Mouse (Mus musculus): ENCODE results near the gene Hes2.

The Hes2 gene

DNA sequence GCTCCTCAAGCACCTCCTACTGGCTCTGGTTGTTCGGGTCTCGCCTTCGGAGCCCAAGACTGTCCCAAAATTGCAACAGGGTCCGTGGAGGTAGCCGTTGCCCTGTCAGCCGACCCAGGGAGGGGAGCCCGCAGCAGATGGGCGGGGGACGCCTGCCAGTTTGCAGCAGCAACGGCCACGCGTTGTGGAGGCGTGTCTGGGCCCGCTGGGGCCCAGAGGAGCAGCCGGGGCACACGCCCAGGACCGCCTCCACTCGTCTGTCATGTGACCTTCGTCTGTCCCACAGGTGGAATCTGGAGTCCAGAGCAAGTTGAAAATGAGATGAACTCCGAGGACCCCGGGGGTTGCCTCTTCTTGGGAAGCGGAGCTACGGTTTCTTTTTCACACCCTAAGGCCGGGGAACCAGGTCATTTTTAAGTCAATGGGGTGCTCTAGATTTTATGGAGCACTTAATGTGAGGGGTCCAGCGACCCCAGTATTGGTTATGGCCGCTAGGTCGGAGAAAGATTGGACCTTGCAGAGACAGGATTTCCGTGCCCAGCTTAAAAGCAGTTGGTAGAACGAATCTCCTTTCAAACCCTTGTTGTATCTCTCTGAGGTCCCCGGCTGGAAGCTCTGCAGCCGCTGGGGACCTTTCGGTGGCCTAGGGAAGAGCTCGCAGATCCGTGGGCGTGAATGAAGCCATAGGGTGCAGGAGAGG is at the start of gene Hes2:
Hes2 (plus strand) TSS at position 283 of the 700 bp plus-strand sequence.
- no peak for DNase-seq

DNA sequence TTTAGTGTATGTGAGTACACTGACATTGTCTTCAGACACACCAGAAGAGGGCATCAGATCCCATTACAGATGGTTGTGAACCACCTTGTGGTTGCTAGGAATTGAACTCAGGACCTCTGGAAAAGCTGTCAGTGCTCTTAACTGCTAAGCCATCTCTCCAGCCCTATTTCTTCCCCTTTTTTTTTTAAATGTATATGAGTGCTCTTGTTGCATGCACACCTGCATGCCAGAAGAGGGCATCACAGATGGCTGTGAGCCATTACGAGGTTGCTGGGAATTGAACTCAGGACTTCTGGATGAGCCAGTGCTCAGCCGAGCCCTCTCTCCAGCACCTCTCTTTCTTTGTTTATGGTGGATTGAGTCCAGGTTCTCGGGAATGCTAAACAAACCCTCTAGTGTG is 49.2 kb upstream of the Hes2 start:
- no peak for DNase-seq

DNA sequence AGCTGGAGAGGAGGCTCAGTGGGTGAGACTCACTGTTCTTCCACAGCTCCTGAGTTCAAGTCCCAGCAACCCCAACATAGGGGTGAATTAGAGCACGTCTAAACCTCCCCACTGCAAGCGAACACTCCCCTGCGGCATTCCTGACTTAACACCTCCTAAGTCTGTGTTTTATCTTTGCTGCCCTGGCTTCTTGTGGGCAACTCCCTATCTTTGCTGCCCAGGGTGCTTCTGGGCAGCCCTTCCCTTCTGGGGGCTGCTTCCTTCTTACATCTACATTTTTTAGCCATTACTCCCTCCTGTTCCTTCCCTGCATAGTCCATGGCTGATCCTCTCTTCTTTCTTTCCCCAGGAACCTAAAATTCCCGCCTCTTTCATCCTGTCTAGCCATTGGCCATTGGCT is 48.0 kb upstream of the Hes2 start:
- no peak for DNase-seq

DNA sequence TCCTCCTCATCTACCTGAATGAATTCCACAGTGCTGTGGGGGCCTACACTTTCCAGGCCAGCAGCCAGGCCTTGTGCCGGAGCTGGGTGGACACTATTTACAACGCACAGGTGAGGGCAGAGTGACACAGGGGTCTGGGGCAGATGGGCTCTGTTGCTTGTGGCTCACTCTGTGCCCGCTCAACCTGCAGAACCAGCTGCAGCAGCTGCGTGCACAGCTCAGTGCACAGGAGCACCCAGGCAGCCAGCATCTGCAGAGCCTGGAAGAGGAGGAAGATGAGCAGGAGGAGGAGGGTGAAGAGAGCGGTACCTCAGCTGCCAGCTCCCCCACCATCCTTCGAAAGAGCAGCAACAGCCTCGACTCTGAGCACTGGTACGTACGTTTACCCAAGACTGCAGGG is 46.3 kb upstream of the Hes2 start:
- DNase-seq: no peak

DNA sequence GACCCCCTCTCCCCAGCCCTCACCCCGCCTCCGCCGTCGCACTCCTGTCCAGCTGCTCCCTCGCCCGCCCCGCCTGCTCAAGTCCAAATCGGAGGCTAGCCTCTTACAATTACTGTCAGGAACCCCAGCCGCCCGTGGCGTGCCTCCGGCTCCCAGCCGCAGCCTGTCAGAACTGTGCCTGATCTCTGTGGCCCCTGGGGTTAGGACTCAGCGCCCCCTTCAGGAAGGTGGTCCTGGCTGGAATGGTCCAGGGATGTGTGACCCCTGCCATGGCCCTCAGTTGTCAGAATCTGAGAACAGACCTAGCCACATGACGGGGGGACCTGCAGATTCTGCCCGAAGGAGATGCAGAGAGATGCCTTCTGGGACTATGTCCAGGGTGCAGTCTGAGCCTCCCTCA is 44.6 kb upstream of the Hes2 start:
- DNase-seq: no peak

DNA sequence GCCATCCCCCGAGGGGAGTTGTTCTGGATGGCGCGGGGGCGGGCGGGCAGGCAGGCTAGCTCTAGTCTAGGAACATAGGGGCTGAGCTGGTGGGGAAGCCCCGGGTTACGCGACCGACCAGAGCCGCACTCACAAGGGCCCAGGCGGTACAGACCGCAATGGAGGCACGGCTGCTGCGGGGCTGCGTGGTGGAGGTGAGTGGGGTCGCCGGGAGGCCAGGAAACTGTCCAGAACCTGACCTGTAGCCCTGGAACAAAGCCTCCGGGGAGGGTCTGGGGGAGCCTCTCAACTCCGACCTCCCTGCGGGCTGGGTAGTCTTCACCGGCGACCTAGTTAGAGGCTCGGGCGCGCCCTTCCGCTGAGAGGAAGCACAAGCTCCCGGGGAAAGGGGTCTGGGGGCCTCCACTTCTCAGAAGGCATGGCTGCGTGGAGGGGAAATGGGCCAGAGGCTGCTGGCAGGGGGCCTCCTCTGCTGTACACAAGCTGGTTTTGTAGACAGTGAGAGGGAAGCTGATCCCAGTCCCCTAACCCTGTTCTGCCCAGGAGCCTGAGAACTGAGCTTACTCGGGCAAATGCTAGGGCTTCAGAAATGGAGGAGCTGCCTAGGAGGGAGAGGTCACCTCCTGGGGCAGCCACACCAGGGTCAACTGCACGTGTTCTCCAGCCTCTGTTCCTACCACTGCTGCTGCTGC is 42.6 kb upstream of the Hes2 start, which contains the start of gene Tnfrsf25:
Tnfrsf25 (plus strand) TSS at position 14 of the 692 bp plus-strand sequence.
- DNase-seq: no peak

DNA sequence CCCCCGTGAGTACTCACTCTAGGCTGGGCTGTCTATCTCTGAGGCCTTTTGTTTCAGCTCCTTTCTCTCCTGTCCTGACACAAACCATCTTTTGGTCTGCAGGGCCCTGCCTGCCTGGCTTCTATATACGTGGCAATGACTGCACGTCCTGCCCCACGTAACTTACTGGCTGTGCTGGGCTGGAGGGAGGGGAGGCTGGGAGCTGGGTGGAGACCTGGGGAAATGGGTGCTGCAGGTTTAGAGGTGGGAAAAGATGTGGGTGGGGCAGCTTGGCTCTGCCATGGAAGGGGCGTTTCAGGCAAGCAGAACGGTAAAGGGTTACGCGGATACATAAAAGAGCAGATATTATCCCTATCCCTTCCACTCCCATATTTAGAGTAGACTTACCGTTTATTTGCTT is 41.1 kb upstream of the Hes2 start:
- DNase-seq: no peak

DNA sequence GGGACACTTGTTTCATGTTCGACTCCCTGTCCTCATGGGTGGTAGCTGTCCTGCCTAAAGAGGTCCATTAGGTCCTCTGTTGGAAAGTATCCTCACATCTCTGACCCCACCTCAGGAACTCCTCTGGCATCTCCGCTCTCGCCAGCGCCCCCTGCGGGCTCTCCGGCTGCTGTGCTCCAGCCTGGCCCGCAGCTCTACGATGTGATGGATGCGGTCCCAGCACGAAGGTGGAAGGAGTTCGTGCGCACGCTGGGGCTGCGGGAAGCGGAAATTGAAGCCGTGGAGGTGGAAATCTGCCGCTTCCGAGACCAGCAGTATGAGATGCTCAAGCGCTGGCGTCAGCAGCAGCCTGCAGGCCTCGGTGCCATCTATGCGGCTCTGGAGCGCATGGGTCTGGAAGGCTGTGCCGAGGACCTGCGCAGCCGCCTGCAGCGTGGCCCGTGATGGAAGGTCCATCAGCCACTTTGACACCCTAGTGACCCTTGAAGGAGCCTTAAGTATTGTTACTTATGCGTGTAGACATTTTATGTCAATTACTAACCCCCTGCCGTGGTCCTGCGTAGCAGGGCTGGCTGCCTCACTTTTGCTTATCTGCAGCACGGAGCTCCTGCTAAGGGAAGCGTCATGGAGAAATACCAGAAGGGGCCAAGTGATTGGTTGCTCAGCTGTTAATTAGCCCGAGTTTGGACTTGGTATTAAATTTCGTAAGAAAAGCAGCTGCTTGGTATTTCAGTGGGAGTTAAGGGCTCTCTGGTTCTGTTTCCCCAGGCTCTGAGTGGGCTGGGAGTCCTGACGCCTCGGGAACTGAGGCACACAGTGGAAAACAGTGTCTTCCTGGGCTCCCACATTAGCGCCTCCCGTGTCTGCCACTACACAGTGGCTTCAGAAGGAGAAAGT is 39.0 kb upstream of the Hes2 start:
- DNase-seq: no peak

DNA sequence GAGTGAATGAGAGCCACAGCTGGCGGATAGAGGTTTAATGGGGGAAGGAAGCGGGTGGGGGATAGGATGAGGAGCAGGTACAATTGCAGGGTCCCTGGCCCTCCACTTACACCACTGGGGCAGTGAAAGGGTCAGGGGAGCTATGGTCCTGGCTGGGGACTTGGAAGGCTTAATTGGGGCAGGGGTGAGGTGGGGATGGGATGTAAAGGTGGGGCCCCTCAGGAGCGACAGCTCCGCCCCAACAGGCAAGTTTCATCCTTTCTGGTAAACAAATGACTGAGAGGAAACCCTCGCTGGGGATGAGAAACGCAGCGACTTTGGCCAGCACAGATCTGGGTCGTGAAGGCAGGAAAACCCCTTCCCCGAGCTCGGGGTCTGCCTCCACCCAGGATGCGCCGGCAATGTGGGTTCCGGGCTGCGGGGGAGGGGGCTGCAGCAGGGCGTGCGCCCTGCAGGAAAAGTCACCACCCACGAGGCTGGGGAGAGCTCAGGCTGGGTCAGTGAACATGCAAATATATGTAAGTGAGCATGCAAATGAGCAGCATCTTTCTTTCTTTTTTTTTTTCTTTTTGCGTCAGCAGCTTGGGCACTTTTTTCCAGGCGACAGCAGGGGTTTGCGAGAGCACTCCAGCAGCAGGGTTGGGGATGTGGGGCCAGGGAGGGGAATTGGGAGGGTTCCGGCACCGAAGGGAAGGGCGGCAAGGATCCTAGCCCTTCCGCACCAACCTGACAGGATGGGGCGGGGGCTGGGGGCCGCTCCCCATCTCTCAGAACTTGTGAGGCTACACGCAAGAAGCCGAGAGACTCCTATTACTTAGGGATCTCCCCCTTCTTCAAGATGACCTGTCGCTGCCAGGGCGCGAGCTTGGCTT is 38.1 kb upstream of the Hes2 start:
- no peak for DNase-seq

DNA sequence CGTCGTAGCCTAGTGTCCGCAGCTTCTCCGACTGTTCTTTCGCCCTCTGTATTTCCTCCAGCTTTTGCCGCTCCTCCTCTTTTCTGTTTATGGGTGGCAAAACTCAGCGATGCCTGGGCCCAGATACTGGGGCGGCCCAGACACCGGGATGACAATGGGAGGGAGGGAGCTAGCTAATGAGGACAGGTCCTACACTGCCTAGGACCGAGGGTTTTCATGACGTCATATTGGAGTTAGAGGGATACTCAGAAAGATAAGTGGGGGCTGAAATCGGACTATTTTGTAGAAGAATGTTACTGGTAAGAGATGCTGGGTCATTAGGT is 37.5 kb upstream of the Hes2 start:
- no peak for DNase-seq

DNA sequence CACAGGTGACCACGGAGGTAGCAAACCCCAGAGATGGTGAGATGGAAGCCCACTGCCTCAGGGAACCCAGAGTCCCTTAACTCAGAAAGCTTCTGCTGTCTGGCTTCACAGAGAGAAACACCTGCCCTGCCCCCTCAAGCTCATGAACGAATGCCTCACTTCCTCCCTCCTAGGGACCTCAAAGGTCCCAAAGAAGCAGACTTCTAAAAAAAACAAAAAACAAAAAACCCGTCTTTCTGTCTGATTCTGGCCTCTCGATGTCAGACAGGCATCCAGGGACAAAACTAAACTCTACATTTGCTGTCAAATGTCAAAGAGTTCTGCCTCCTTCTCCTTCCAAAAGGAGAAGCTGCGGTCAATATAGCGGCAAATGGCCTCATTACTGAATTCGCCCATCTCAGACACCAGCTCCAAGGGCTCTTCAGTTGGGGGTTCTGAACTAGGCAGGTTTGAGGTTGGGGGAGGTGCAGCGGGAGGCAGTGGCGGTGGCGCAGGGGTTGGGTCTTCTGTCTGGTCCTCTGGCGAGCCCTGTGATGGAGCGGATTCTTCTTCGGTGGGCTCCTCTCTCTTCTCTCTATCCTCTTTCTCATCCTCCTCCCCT is 34.2 kb upstream of the Hes2 start:
- DNase-seq: no peak

DNA sequence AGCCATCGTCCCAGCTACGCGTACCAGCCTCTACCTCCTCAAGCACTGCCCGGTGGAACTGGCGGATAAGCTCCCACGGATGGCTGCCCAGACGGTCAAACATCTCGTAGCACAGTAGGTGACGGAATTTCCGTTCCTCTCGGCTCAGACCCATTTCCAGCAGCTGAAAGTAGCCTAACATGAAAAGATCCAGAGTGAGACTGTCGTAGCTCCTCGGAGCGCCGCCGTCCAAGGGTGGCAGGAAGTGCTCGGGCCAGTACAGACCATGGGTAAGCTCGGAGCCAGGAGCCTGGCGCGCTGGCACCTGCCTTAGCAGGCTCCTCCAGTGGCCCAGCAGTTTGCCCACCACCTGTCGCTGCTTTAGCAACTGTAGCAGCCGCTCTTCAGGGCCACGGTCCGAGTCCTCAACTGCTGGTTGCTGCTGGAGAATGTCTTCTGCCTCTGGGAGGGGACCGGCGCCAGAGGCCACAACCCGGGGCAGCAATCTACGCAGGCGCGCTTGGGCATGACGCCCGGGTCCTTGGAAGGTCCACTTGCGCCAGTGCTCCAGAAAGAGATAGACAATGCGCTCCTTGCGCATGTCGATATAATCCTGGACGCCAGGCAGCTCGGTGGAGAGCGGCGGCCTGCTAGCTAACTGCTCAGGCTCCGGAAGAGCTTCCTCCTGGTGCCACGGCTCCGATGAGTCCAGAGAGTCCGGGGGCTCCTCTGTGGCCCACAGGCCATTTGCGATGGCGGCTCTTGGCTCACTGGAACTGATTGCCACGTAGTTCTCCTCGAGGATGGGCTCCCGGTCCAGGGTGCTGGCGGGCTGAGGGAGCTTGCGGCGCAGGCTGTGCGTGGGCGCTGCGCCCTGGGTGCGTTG is 33.3 kb upstream of the Hes2 start:
- DNase-seq: no peak

DNA sequence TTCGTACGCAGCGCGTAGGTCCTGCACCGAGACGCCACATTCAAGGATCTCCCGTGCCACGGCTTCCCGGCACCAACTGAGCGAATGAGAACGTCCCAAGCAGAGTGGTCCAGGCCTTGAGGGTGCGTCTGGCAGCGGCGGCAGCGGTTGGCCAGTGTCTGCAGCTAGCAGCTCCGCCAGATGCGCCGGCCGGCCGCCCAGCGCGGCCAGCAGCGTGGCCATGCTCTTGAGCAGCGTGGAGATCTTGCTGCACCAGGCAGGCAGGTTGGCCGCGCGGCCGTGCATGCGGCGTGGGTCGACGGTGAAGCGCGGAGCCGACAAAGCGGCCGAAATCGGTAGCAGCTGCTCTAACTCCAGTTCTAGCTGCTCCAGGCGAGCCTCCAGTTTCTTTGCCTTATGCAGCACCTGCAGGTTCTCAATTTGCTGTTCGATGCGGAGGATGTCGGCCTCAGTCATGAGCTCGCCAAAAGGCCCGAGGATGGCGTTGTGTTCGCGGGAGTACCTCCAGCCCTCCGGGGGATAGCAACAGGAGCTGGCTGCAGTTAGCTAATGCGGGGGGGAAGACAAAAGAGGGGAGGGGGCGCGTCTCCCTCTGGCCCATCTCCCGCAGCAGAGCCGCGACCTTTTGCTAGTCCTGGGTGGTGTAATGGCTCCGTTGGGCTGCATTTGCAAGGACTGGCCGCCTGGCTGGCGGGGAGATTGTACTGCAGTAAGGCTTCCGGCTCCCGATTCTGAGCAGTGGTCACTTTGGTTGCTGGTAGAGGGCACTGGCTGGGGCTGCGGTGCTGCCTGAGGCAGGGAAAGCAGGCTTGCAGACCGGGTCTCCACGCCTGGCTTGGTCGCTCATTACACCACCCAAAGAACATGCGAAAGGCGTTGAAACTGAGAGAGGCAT is 32.4 kb upstream of the Hes2 start:
- no peak for DNase-seq

DNA sequence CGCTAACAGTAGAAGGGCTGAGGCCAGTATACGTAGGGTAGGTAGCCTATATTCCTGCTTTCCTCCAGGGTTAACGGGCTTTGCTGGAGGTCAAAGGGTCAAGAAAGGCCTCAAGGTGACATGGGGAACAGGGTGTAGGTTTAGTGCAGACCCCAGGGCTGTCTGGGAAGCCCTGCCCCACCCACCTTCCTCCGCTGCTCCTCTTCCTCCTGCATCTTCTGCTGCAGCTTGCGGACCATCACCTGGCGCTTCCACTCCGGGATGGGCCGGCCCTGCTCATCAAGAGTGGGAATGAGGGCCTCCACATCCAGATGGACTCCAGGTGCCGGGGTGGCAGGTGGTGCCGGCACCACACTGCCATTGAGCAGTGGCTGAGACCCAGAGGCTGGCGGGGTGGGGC is 30.8 kb upstream of the Hes2 start:
- no peak for DNase-seq

DNA sequence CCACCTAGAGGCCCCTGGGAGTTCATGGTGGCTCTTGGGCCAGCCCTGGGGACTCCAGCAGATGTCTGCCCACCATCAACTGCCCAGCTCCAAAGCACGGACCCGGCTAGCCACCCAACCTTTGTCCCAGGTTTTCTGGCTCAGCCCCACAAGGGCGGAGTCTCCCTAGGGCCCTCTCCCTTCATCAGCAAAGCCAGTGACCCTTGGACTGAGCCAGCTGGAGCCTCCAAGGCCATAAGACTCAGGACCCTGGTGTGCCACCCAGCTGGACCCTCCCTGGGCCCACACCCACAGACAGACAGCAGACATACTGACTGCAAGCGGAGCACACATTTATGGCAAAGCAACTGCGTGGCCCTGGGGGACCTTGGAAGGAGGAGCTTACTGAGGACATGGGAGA is 29.9 kb upstream of the Hes2 start:
- DNase-seq: peak; percentile 90

DNA sequence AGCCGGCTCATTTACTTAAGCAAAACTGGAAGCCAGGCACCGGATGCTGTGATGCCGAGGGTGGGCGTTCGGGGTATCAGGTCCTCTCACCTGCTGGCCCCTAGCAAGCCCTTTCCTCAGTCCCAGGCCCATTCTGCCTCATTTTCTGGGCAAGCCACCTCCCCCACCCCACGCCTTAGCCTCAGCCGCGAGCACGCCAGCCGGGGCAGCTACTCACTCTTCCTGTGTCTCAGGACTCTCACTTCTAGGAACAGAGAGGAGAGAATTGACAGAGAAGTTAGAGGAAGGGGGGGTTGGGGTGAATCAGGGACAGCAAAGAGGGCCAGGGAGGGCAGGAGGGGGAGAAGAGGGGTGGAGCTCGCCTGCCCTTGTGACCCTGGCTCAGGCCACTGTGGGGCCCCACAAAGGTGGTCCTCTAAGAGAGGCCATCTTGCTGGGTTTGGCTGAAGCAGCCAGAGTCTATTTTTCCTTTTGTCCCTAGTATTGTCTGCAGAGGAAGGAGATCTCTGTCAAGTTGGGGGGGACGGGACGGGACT is 29.2 kb upstream of the Hes2 start:
- no peak for DNase-seq

DNA sequence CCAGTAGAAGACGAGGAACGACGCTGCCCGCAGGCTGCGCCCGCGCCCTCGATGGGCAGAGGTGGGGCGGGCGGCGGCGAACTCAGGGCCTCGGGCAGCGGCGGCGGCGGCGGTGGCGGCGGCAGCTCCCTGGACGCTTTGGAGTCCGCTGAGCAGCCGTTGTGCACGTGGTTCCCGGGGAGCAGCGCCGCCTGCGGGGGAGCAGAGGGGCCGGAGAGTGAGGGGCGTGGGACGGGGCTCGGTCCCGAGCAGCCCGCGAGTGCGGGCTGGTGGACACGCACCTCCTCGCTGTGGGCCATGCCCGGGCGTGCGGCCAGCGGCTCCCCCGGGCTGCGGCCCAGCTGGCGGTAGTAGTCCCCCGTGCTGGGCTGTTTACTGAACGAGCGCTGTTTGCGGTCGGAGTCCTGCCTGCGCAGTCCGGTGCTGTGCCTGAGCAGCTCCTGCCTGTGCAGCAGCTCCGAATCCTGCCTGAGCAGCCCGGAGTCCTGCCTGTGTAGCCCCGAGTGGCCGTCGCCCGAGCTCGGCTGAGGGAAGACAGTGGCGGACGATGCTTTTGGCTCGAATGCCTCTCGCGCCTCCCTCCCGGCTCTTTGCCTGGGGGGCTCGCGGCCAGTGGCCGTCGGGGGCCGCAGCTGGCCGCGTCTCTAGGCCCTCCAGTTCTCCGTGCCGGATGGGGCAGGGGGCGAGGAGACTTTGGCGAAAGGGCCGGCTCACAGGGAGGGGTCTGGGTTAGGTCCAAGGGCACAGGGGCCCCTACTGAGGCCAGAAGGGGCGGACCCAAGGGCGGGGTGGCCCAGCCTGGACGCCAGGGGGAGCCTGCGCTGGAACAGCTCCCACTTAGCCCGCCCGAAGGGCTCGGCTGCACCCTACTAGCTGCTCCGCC is 27.7 kb upstream of the Hes2 start:
- peak; percentile 74 for DNase-seq

DNA sequence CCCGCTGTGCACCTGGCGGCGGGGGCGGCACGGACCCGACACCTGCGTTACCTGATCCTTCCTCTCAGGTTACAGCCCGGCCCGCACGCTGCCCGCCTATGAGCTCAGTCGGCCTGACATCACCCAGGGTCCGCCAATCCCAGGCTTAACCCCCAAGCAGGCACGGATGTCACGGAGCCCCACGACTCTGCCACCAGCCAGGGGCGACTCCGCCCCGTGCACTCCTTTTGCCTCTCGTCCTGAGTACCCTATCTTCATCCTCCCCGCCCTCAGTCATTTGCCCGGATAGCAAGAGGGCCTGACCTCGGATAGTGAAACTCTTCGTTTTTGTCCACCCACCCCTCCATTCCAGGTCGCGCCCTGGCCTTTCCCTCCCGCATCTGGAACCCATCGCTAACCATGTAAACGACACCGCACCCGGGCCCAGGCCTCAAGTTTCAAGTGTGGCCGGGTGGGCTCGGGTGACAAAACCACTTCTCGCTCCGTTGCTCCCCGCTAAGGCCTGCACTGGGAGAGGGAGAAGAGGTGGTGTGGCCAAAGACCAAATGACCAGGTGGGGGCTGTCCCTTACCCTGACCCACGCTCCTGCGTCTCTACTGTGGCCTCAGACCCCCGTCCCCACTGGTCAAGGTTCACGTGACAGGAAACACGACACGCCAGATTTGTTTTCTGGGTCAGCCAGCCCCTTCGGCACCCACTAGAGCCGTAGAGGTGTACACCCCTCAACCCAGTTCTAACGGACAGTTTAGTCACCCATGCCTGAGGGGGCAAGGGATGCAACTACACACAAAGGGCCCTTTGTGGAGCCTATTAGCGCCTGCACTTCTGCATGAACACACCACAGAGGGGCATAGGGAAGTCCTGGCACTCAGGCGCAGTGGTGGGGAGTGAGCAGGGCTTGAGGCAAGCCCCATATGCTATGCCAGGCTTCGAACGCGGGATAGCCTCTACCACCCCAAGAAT is 26.6 kb upstream of the Hes2 start:
- no peak for DNase-seq

All from kidney, adult 11 months (tissue).